Mouse (Mus musculus): ENCODE data around the gene Klhl29.

Klhl29 gene

DNA sequence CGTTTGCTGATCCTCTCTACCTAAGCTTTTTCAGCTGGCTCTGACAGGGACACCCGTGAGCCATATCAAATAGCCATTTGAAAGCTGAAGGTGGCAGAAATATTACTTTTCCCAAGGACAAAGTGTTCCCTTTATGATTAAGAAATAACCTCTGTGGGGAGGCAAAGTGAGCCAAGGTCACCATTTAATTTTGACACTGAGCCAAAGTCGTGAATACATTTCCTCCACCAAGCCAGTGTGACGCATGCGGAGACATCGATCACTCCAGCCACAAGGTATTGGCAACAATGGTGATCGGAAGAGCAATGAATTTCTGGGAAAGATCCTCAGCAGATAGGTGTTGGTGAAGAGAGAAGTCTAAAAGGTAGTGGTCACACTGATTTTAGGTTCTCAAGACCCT is 83.2 kb downstream of the Klhl29 start:
- DNase-seq, result no peak

DNA sequence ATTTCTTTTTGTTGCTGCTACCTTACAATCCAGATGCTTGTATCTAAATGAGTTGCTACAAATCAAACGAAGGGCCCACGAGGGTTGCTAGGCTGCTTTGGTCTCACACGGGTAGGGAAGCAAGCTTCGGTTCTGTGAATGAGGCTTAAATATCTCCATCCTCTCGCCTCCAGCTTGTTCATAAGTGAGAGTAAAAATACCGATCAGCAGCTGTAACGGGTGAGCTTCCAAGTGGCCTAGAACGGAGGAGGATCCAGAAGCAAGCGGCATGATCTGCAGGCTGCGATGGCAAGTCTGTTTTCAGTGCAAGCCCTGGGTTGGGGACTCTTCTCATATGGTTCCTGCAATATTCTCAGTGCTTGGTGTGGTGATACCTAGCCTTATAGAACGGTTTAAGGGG is 89.9 kb downstream of the Klhl29 start:
- DNase-seq, result no peak

DNA sequence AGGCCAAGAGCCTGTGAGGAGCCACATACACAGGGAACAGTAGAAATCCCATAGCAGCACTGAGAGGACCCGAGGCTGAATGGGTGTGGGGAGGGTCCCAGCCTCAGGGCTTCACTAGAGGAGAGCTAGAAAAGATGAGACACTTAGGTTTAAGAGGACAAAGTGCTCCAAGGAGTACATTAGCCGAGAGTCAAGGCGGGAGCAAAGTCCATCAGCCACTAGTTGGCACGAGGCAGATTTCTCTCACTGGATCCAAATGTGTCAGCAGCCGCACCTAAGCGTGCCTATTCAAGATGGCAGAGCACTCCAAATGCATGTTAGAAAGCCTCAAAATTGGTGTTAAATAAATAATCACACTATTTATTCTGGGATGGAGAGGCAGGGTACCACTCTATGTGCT is 90.5 kb downstream of the Klhl29 start:
- no peak for DNase-seq

DNA sequence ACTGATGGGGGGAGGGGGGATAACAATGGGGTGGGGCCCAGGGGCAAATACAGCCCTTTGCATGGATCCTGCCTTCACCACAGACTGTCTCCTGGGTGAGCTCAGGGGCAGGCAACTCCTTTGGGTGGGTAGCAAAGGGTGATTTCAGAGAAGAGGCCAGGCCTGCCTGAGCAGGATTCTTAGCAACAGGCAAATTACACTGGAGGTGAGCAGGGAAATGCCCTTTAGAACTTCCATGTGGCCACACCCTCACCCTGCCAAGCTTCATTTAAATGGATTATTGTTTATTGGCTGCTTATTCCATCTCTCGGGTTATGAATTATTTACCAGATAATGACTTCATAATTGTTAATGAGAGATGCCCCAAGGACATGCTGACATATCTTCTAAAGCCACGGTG is 91.8 kb downstream of the Klhl29 start:
- no peak for DNase-seq

DNA sequence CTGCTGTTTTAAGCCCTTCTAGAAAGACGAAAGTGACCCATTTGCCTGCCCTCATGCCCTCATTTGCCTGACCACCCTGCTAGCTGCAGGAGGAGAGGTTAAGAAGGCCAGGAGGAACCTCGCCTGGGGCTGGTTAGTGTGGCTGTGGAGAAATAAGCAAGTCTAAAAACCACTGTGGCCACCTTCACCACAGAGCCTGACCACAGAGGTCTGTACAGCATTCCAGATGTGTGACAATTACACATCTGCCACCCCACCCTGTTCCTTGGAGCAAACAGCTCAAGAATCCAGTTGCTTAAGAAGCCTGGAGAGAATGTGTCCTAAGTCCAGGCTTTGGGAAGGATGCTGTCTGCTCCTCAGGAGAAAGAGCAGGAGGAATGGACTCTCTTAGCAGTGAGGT is 92.9 kb downstream of the Klhl29 start:
- no peak for DNase-seq

DNA sequence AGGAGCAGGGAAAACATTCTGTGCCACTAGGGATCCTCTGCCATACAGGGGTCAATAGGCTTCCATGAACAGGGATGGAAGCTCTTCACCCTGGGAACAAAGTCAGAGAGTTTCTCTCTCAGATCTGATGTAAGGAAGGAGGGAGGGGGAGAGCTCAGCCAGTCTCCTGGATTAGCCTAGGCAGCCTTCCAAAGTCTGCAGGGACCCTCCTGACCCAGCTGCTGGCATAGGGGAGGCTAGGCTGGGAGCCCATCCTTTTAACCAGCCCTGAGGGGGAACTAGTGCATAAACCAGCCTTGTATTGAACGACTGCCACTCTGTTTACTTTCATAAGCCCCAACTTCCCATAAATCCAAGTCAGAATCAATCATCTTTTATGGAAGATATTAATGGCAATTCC is 95.6 kb downstream of the Klhl29 start:
- DNase-seq, result no peak

DNA sequence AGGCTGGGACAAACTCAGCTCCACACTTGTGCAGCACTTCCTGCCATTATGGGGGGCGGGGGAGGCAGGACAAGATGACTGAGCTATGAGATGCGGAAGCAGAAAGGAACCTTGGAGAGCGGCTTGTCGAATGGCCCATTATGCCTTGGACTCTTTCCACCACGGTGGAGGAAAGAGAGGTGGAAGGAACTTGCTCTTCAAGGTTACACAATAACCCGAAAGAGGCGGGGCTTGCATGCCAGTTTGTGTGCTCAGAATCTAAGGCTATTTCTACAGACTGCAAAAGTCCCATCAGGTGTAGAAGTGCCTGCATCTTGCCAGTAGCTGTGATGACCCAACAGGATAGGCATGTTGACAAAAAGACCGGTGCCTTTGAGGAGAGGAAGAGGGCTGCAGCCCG is 98.5 kb downstream of the Klhl29 start:
- no peak for DNase-seq

DNA sequence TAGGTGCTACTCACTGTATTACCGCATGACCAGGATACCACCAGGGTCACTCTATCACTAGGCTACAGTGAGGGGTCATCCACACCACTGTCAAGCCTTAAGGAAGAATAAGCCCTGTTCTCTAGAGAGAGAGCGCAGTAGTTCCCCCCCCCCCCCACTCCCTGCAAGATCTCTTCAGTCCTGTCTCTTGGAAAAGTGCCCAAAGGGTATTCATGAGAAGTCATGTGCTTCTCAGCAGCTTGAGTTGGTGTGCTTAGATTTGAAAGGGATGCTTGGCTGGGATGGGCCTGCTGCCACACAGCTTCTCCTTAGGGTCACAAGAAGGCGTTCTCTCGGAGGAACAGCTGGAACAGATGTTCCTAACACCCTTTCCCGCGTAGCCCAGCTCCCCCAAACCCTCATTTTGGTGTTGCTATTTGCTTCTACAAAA is 100.0 kb downstream of the Klhl29 start:
- no peak for DNase-seq

DNA sequence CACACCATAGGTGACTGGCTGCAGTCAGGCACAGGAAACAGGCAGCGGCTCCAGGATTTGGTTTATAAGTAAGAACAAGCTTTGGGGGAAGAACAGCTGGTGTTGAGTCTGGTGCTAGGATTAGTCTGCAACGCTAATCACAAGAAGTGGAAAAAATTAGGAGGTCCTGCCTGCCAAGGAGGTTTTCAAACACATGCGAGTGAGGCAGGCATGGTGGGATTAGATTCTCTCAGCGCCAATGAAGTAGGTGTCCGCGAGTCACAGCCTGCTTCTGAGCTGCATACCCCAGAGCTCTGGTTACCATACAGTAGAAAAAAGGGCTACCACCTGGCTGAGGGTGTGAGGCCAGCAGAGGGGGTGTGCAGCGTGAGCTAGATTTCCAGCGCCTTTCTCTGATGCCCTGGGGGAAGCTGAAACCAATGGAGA is 101.0 kb downstream of the Klhl29 start:
- no peak for DNase-seq

DNA sequence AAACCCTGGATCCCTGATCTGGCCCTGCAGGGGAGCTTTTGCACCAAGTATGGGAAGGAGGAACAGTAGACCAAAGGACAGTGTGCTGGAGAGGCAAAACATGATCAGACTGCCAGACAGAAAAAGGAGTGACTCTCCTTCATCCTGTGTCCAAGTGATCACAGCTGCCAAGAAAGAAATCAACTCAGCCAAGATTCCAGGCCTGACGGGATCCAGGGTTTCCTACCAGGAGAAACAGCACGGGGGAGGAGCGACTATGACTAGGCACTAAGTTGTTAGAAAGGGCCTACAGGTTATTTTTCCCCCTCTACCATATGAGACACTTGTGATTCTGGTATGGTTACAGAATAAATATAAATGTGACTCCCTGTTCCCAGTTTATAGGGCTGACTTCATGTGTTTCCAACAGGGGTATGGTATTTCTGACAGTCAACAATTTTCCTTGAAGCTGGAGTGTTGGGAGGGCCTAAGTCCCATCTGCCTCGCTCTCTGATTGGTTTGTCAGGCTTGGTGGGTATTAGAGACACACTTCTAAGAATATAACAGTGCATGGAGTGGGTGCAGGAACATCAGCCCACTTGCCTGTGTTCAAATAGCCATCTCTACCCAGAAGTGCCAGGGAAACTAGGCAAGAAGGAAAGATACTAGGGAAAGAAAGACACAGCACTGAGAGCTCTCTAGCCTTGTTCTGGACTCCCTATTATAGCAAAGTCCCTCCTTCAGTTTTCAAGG is 102.0 kb downstream of the Klhl29 start:
- DNase-seq, result no peak

DNA sequence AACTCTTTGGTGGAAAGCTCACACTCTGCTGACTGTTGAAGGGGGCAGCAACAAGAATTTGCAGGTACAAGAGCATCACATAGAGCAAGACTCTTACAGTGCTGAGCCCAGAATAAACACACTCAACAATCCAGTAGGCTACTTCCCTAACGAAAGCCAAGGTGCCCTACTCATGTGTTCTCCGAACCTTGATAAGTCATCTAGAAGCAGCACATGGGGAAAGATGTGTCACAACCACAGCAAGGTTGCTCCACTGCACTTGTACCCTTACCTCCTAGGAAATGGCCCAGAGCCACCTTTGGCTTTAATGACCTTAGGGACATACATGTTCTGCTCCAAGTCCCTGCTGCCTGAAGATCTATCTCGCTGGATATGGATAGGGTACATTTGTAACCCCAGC is 105.0 kb downstream of the Klhl29 start:
- no peak for DNase-seq

DNA sequence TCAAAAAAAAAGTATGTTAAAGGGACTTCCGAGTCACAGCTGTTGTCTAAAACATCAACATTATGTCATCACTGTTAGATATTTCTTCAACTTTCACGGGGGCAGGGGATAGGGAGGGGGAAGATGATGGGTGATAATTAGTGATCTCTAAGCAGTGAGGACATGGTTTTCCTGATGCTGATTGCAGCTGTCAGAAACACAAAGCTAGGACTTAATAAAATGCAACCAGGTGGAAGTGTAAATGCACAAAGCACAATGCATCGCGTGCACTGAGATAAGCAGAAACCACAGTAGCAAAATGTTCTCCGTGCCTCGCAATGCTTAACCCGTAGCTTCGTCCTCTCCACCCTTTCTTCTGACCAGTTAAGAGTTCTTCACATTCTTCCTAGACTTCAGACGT is 105.5 kb downstream of the Klhl29 start:
- no peak for DNase-seq

DNA sequence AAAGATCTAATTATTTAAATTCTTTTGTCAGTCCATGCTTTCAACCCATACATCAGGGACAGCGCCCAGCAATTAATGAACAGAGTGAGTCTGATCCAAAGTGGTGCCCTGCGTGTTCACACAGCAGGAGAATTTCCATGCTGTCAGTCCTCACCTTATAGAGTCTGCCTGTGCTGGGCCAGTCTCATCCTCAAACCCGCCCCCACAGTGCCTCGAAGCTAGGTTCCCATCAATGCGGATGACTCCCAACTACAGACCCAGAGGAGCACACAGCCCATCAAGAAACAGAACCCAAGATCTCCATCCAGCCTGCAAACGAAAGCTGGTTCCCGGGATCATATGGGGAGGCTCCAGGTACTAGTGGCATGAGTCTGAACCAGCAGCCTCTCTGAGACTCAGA is 106.4 kb downstream of the Klhl29 start:
- no peak for DNase-seq

DNA sequence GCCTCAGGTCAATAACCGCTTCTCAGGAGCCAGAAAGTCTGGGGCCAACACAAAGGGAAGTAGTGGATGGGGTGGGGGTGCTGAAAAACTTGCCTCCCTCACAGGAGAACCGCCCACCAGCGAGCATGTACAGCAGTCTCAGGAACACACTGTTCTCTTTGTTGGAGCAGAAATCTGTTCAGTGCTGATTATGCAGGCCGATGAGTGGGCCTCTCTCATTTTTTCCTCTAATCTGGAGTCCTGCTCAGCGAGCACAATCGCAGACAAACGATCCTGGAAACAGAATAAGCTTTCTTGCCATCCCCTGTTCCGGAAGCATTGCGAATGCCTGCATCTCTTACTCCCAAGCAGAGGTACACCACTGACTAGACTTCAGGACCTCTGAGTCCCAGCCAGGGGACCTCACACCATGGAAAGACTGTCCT is 107.3 kb downstream of the Klhl29 start:
- DNase-seq, result no peak

DNA sequence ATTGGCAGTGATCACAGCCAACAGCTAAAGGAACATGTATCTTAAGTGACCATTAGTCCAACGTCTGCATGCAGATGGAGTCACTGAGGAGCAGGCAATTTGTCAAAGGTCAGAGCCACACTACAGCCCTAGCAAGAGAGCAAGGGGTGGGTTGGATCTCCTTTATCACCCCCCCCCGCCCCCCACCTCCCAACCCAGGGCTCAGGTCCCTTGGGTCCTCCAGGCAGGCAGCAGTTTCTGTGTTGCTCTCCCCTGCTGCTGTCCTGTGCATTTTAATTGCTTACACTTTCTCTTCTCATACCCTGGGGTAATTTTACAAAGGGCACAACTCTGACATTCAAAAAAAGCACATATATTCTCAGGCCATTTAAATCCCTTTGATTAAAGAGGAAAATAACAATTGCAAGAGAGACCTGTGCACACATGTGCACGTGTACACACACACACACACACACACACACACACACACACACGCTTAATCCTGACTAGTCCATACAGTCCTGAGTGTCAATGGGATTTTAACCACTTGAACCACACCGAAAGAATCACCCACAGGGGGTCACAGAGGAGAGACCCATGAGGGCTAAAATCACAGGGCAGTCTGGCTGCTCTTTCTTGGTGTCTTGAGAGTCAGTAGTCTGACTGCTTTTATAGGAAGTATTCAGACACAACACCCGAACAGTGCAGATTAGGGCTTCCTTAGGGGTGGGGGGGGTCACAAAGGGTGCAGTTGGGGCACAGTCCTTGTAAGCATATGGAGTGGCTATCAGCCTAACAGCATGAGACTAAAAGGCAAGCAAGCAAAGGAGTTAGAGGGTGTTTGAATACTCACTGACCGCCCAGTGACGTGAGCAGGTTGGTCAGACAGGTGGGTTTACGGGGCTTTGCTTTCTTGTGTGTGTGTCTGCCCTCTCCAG is 108.0 kb downstream of the Klhl29 start:
- DNase-seq, result no peak

DNA sequence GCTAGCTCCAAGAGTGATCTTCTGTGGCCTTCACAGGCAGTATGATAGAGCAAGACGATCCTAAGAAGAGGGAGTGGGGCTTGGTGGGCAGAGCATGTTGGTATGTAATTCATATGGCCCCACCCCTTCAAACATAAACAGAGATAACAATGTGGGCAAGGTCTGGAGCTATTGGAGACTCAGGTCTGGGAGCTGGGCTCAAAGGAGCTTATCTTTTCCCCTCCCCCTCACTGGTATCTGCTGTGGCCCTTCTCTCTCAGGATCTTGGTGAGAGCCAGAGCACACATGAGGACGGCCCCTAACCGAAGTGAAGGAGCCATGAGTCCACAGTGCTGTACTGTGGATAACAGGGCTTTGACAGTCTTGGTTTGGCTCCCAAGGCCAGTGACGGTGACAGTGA is 108.7 kb downstream of the Klhl29 start:
- DNase-seq, result no peak

DNA sequence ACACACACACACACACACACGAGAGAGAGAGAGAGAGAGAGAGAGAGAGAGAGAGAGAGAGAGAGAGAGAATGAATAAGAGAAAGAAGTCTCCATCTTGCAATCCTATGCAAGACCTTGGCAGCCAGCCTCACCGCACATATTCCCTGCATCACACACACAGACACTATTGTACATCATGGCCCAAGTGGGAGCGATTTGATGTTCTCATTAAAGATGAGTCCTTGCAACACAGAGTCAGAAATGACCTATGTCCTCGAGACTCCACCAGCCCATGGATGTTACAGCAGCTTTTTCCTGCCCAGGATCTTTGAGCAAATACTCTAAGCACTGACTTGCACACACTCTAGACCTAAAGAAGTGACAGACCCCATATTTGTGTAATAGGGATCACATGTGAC is 114.0 kb downstream of the Klhl29 start:
- DNase-seq, result no peak

DNA sequence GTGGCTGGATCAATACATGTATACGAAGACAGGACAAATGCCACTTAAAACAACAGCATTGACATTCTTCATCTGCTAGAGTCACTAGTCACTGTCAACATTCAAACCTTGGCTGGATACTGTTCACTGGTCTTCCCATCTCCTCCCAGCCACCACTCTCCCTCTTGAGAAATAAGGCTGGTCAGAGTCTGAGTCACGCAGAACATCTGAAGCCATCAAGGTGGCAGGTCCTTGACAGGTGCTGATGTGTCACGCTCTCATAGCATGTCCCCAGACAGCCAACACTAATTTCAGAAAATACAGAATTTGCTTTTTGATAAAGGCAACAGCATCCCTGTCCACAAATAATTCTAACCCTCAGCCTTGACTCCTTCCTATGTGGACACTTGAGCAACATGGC is 116.7 kb downstream of the Klhl29 start:
- no peak for DNase-seq

DNA sequence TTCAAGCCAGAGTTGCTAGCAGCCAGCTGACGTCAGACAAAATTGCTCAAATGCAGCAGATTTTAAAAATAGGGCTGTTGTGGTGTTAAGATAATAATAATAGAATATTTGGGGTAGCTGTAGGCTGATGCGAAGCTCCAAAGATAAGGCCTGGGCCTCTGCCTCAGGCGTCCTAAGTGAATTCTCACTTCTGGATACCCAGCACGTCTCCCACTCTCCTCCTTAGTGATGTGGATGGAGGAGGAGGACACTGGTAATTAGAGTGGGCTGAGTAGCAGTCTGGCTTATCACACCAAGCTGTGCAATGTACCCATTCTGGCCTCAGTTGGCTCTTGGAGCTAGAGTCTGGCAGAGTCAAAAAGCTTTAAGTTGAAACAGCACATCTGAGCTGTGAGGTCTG is 118.3 kb downstream of the Klhl29 start:
- no peak for DNase-seq

DNA sequence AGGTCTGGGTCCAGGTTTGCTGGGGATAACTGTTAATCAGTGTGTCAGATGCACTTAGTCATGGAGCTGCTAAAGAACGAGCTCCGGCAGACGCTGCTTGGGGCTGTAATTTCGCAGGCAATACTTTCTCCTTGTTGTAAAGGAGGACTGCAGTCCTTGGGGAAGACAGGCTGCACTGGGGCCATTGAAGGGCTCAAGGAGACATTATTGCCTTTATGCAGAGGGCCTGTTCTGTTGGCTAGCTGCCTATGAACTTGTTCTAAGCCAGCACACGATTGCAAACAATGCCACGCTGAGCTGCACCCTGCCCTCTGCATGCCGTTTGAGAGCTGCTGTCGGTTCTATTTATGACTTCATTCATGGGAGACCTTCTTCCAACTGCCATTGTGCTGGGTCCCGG is 120.4 kb downstream of the Klhl29 start:
- DNase-seq, result no peak

DNA sequence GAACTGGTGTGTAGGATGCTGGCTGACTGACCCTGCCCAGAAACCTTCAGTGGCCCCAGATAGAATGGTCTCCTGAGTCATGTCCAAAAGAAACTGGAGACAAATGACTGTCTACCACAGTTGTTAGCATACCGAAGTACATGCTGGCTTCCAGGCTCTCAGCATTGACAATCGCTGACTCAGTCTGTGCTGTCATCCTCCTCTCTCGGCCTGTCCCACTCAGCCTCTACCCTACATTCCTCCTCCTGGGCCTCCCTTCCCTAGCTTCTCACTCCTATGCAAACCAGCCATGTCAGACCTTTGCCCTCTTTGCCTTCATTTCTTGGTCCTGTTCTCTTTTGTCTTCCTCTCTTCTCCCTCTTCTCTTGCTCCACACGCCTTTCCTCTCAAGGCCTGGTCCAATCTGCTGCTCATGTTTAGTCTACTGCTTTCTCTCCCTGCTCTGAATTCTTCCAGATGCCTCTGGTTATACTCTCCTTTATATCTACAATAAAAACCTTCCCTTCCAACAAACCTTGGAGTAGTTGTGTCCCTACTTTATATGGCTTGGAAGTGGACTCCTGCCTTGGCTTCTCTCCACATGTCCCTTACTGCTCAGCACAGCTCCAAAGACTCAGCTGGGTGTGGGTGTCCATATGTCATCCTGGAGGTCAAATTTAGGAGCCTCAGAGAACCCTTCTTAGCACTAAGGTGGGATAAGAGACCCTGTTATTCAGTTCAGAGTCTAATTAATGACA is 121.1 kb downstream of the Klhl29 start:
- no peak for DNase-seq

DNA sequence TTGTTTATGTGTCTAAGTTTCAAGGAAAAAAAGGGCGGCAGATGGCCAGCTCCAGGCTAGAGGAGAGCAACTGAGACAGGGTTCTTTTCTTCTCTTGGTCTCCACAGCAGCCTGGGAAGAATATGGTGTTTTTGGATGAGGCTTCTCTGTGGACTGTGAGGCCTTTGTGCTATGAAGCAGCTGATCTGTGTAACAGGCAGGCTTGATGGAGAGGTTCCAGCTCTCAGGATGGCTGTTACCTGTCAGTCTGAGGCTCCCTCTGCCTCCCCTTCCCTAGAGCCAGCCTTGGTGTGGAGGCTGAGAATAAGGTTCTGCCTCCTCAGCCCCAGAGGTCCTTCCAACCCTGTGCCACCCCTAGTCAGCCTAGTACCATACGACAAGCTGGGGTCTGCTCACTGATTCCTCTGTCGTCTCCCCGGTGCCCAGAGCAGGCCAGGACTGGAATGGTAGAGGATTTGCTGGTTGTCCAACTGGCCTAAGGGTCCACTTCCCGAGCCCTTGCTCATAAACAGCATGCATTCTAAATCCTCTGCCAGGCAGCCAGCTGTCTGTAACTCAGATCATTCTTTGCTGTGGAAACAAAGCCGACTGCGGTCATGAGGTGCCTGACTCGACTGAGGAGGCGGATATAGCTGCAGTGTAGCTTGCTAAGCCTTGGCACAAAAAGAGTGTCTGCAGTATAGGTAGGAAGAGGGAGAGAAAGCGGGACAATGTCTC is 122.0 kb downstream of the Klhl29 start:
- DNase-seq, result peak; percentile 21

DNA sequence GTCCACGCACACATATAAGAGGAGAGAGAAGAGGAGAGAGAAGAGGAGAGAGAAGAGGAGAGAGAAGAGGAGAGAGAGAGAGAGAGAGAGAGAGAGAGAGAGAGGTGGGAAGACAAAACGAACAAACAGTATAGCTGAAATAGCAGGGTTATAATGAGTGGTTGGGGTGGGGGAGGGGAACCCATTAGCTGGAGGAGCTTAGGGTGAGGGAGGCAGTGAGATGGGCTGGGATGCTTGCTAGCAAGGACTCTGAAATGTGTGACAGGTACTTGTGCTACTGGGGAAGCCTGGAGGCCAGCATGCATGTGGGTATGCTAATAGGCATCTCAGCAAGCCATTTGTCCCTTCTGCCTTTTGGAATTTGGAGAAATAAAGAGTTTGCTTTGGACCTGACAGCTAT is 122.9 kb downstream of the Klhl29 start:
- no peak for DNase-seq
